Mouse (Mus musculus) heart, embryonic 10.5 days (tissue): ENCODE results near the gene Rnf130. TPM values are rescaled to one million over a fixed set of nuclear protein-coding genes. Genes with fewer than 3 reads are reported as not detected.

Experiments
- microRNA counts: library from miRNA; unstranded; fragments of <30 nt; microRNA quantifications from one replicate; lab custom pipeline; 2017
- microRNA-seq: library from miRNA; unstranded; fragments of <30 nt; microRNA quantifications from one replicate; pipeline ENCODE4, GENCODE M21; 2017
- polyA plus RNA-seq: library from polyadenylated mRNA; unstranded; fragments of >200 nt; fragmentation: Nextera tagmentation; extraction: Ambion mirVana; gene quantifications from 2 replicates; pipeline ENCODE4 v1.2.1, GENCODE M21; 2016

The Rnf130 gene
- polyA plus RNA-seq, 1 experiment from 2014 or later: 31.6 TPM

MicroRNAs within 50 kb of the gene (microRNA counts, 519-probe panel; counts per million panel counts)
- not detected for microRNA mmu-miR-340-3p (lab: Ali Mortazavi, UCI)
- microRNA mmu-miR-340-5p (lab: Ali Mortazavi, UCI): 5,933 counts per million, percentile 57 among the panel's probes with 10 or more counts

Small RNA genes within 50 kb of the gene (microRNA-seq; reads per million reads assigned to microRNA genes)
- gene Mir340: 286 reads per million, percentile 63 among the genes with 10 or more reads in this experiment

Other genes with a start within 250 kb of the Rnf130 start
- gene Gfpt2, start 231.2 kb upstream of the Rnf130 start, polyA plus RNA-seq: 21.3 and 24.5 TPM in 2 replicates
- 30.2 and 31.5 TPM in 2 replicates for gene Mapk9, start 178.6 kb upstream of the Rnf130 start, polyA plus RNA-seq
- gene Rasgef1c, start 123.5 kb upstream of the Rnf130 start, polyA plus RNA-seq: 0.17 and 0.20 TPM in 2 replicates
- 29.5 and 36.5 TPM in 2 replicates for gene Tbc1d9b, start 106.0 kb downstream of the Rnf130 start, polyA plus RNA-seq
- 15.6 and 21.7 TPM in 2 replicates for gene Mrnip, start 149.1 kb downstream of the Rnf130 start, polyA plus RNA-seq
- gene Sqstm1, start 185.5 kb downstream of the Rnf130 start, polyA plus RNA-seq: 193 TPM in 2 replicates
- 17.3 and 20.1 TPM in 2 replicates for gene Mgat4b, start 185.5 kb downstream of the Rnf130 start, polyA plus RNA-seq
- 0.42 and 0.60 TPM in 2 replicates for gene Ltc4s, start 213.3 kb downstream of the Rnf130 start, polyA plus RNA-seq